Mouse (Mus musculus) kidney, adult 2 months (tissue): ENCODE measurements around the gene Atrnl1.

Experiments used
- CTCF ChIP-seq: fragments of 200-500 bp; conservative IDR thresholded peaks from 2 replicates; pipeline ENCODE4 v1.5.1; 2011; ENCODE audit warnings: low read depth, mild to moderate bottlenecking, control low read depth, low read length, moderate library complexity, mixed read lengths; ENCODE audit not compliant: insufficient read depth, insufficient read length
- POLR2A ChIP-seq: fragments of 200-500 bp; IDR thresholded peaks from one replicate; pipeline ENCODE4 v1.6.1; 2011; ENCODE audit warnings: low read depth, low read length, control low read depth

GRCm38 (mm10) chr19:58094781-58095543 is 484.1 kb downstream of the Atrnl1 start:
- TF ChIP-seq CTCF = no peak
- TF ChIP-seq POLR2A = no peak
